Mouse (Mus musculus) testis, postnatal 14 days (tissue): ENCODE results near the gene Vamp8.

Experiments
- DNase-seq: peaks from one replicate; pipeline ENCODE4 v3.0.0; 2021; ENCODE audit warnings: low spot score

Vamp8 gene

GRCm38 (mm10) chr6:72352636-72353405 lies 37.7 kb downstream of the Vamp8 start:
- no peak for DNase-seq

- no peak for DNase-seq
These were observed 40.3 kb downstream of the Vamp8 start for GRCm38 (mm10) chr6:72350214-72350613.

GRCm38 (mm10) chr6:72348411-72348810 lies 42.1 kb downstream of the Vamp8 start:
- no peak for DNase-seq

- peak; percentile 81 for DNase-seq
These were observed 43.1 kb downstream of the Vamp8 start, which contains the start of gene 0610030E20Rik for GRCm38 (mm10) chr6:72347166-72347941. 0610030E20Rik (plus strand) TSS chr6:72347317.

- DNase-seq, result no peak
These were observed 44.2 kb downstream of the Vamp8 start for GRCm38 (mm10) chr6:72346261-72346660.

- DNase-seq, result no peak
These were observed 44.9 kb downstream of the Vamp8 start for GRCm38 (mm10) chr6:72345633-72346032.

- peak; percentile 95 for DNase-seq
These were observed 45.4 kb downstream of the Vamp8 start, which contains the start of gene Usp39 for GRCm38 (mm10) chr6:72345074-72345567. Usp39 (minus strand) TSS chr6:72345184.

GRCm38 (mm10) chr6:72344396-72345073 lies 46.0 kb downstream of the Vamp8 start:
- DNase-seq, result no peak

GRCm38 (mm10) chr6:72340481-72340880 lies 50.0 kb downstream of the Vamp8 start:
- no peak for DNase-seq
